Mouse (Mus musculus): Measurements from ENCODE around the gene Ccdc28b. TPM values are rescaled to one million over a fixed set of nuclear protein-coding genes. Genes with fewer than 3 reads are reported as not detected.

Gene Ccdc28b
- 100 to 1,000 TPM; 102 to 116 TPM for total RNA-seq (2021)
- long read RNA-seq, experiment 1, transcript Ccdc28b-201 (6 exons, 879 nt) = major isoform, 20 of 33 reads
- long read RNA-seq, experiment 1, partial matches to known transcripts = 1 of 33 reads
- long read RNA-seq, experiment 1, other reads (novel, unspliced or antisense) = 6 of 33 reads
- long read RNA-seq, experiment 2, transcript Ccdc28b-208 (6 exons, 744 nt) = minor isoform, 6 of 72 reads
- long read RNA-seq, experiment 2, transcript Ccdc28b-201 (6 exons, 879 nt) = major isoform, 42 of 72 reads
- long read RNA-seq, experiment 2, partial matches to known transcripts = 6 of 72 reads
- long read RNA-seq, experiment 2, other reads (novel, unspliced or antisense) = 13 of 72 reads

- peak; percentile 70 to 75 for DNase-seq (ENCODE audit: low spot score in 2 of 2)
These were observed at the start of gene Ccdc28b for GRCm38 (mm10) chr4:129623681-129624091. Gene Ccdc28b, minus strand, starts transcription at chr4:129623947.

GRCm38 (mm10) chr4:129672878-129673449, 49.2 kb upstream of the Ccdc28b start:
- DNase-seq (ENCODE audit: low spot score in 2 of 2) = no peak

GRCm38 (mm10) chr4:129672083-129672877, 48.5 kb upstream of the Ccdc28b start, which contains the start of gene Kpna6:
Gene Kpna6, minus strand, starts transcription at chr4:129672767.
- peak; percentile 93 to 94 for DNase-seq (ENCODE audit: low spot score in 2 of 2)

GRCm38 (mm10) chr4:129671491-129672082, 47.8 kb upstream of the Ccdc28b start:
- peak; percentile 22 to 51 for DNase-seq (ENCODE audit: low spot score in 2 of 2)

DNA sequence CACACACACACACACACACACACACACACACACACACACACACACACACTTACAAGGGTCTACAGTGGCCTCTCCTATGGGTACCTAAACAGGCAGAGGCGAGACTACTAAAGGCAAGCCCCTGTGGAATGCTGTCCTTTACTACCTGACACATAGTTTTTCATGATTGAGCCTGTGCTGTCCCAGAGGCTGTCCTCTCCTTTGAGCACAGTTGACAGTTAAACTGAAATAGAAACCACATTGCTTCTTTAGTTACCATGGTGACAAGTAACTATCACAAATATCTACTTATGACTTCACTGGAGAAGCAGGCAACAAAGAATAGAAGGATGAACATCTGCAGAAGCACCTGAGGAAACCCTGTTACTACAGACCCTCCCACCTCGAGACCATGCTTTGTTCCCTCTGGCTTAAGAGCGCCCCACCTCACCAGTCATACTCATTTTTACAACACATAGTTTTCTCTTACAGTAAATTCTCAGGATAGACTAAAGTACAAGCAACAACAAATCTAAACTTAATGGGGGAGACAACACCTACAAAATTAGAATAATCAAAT, 38.6 kb upstream of the Ccdc28b start:
- DNase-seq (ENCODE audit: low spot score in 2 of 2) = no peak

- no peak for DNase-seq (ENCODE audit: low spot score in 2 of 2)
These were observed 37.8 kb upstream of the Ccdc28b start for GRCm38 (mm10) chr4:129661584-129661983.

GRCm38 (mm10) chr4:129654770-129655169, 31.0 kb upstream of the Ccdc28b start:
- DNase-seq (ENCODE audit: low spot score in 2 of 2) = no peak

GRCm38 (mm10) chr4:129650359-129650758, 26.6 kb upstream of the Ccdc28b start:
- DNase-seq (ENCODE audit: low spot score in 2 of 2) = no peak

- DNase-seq (ENCODE audit: low spot score in 2 of 2) = no peak
These were observed 24.9 kb upstream of the Ccdc28b start for GRCm38 (mm10) chr4:129648656-129649055.

DNA sequence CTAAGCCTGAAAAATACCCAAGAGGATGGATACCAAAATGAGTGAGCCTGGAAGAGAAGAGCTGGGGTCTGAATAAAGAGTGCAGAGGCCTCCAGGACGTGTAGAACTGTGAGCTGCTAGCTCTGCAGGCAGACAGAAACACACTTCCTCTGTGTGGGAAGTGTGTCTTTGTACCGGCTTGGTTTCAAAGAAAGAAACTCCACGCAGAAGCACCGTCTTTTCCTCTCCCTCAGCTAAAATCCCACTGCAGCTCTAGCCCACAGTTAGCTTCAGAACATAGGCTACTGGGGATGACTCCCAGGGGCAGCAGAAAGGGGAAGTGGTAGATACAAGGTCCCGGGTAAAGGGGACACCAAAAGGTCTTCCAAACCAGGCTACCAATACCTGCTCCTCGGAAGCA, 21.5 kb upstream of the Ccdc28b start:
- no peak for DNase-seq (ENCODE audit: low spot score in 2 of 2)

GRCm38 (mm10) chr4:129641756-129642155, 18.0 kb upstream of the Ccdc28b start:
- no peak for DNase-seq (ENCODE audit: low spot score in 2 of 2)

GRCm38 (mm10) chr4:129640638-129641467, 17.1 kb upstream of the Ccdc28b start, which contains the start of gene Txlna:
Gene Txlna, minus strand, starts transcription at chr4:129641065.
- DNase-seq (ENCODE audit: low spot score in 2 of 2) = peak; percentile 96 to 98

DNA sequence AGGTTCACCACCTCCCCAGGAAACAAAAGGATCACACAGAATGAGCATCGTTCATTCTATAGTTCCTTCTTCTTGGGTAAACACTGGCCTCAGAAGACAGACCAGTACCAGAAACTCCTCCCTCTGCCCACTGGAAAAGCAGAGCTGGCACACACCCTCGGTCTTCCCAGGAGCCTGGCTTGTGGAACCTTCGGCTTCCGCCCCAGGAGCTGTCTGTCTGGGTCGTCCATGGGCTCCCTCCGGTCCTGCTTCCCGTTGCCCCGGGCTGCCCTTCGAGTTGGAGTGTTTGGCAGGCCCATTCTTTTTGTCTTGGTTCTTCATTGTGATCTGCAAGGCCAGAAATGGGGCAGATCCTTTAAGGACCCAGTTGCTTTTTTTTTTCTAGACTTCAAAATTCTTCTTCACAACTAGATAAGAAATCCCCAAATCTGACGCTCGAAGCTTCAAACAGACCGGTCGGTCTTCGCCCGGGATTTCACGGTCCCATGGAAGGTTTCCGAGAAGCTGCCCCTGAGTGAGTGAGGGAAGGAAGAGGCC, 16.4 kb upstream of the Ccdc28b start:
- peak in 1 of 2 experiments; percentile 47 for DNase-seq (ENCODE audit: low spot score in 2 of 2)

GRCm38 (mm10) chr4:129639221-129639620, 15.5 kb upstream of the Ccdc28b start:
- DNase-seq (ENCODE audit: low spot score in 2 of 2) = no peak

- DNase-seq (ENCODE audit: low spot score in 2 of 2) = no peak
These were observed 10.1 kb upstream of the Ccdc28b start for GRCm38 (mm10) chr4:129633852-129634251.

GRCm38 (mm10) chr4:129631867-129632266, 8.1 kb upstream of the Ccdc28b start:
- no peak for DNase-seq (ENCODE audit: low spot score in 2 of 2)

- no peak for DNase-seq (ENCODE audit: low spot score in 2 of 2)
These were observed 7.2 kb upstream of the Ccdc28b start for GRCm38 (mm10) chr4:129630944-129631343.

DNA sequence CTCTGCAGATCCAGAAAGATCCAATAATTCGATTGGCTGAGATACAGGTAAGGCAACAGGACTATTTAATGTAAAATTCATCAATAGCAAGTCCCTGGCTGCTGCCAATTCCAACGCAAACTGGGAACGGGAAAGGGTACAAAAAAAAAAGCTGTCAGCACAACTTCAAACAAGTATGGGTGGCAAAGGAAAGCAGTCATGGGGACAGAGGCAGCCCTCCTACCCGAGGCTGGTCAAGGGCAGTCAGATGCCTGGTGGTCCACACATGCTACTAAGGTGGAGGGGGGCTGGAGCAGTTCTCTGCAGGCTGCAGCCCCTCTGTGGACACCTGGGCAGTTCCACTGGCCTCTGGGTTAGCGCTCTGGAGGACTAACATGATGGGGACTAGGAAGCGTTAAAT, 2.3 kb upstream of the Ccdc28b start:
- no peak for DNase-seq (ENCODE audit: low spot score in 2 of 2)

GRCm38 (mm10) chr4:129625496-129625895, 1.7 kb upstream of the Ccdc28b start:
- DNase-seq (ENCODE audit: low spot score in 2 of 2) = no peak

DNA sequence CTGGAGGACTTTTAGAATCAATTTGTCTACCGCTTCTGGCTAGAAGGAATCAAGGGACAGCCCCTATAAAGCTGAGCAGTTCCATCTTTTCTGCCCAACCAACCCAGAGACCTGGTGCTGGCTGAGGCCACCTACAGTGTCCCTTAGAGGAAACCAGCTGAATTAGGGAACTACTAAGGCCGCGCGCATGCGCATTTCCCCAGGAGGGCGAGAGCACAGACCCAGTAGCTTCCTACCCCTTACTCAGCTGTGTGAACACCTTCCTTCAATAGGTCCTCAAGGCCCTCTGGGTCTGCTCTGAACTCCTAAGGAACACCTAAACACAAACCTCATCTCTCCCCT, 1.3 kb upstream of the Ccdc28b start:
- DNase-seq (ENCODE audit: low spot score in 2 of 2) = peak; percentile 60 to 74

All from layer of hippocampus, postnatal 14 days (tissue).